Mouse (Mus musculus) v-Abl transformed pro-B cells (cell line): ENCODE data around the gene BC004004.

Experiments
- in situ Hi-C, 2 experiments: fragments of 400-800 bp; cut with MboI; formaldehyde crosslinking; loops; one replicate each; pipeline ENCODE4 v1.15.1; 2025; ENCODE audit not compliant: unreplicated experiment in 2 of 2

Gene BC004004

DNA sequence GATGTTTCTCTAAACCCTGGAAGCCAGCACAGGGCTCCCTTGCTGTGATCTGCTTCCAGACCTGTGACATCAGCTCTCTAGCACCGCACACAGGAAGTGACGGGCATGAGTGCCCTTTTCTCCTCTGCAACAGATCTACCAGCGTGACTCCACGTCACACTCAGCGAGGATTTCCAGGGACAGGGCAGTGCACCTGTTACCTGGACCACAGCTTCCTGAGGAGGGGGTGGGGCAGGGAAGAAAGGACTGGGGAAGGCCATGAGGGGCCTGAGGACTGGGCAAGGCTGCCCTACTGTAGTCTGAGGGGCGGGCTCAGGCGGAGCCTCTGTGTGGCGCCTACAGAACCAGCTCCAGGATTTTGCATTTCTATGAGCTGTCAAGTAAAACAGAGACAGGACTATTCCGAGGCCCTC, 73.0 kb downstream of the BC004004 start:
- in situ Hi-C loops, result loop anchor here in 1 of 2 experiments (5.0 kb wide), 1 partner anchor 39 kb away; no protein-coding TSS in a partner anchor

DNA sequence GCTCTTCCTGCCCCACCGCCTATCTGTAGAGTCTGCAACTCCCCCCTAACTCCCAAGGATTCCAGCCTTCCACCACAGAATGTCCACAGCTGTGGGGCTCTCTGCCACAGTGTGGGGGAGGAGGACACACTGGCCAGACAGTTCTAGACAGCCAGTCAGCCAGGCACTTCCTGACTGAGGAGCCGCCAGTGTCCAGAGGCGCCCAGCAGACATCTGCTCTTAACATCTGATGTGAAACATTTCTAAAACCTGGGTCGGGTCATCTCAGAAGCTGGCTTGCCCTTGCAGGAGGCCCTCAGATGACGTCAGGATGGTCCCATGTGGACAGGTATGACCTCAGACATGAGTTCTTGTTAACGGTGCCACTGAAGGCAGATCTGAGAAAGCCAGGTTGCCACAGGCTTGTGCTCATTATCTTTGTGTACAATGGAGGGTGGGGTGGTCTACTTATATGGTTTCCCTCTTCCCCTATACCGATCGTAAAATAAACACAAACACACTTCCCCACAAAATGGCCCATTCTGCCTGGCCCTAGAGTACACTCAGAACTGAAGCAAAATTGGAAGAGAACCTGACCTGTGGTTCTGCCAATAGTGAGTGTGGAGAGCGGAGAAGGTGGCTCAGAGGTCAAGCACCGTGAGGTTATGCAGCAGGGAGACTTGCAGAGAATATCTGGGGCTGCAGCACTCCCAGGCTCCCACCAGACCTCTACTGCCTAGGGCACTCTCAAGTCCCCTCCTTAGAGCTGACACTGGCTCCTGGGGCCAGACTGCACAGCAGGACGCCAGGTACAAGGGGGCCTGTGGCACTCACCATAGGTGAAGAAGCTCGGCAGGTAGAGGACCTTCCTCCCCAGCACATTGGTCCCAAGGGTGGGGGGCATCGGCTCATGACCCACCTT, 73.7 kb downstream of the BC004004 start:
- in situ Hi-C loops, result loop anchor here in 1 of 2 experiments (5.0 kb wide), 1 partner anchor 40 kb away; no protein-coding TSS in a partner anchor

DNA sequence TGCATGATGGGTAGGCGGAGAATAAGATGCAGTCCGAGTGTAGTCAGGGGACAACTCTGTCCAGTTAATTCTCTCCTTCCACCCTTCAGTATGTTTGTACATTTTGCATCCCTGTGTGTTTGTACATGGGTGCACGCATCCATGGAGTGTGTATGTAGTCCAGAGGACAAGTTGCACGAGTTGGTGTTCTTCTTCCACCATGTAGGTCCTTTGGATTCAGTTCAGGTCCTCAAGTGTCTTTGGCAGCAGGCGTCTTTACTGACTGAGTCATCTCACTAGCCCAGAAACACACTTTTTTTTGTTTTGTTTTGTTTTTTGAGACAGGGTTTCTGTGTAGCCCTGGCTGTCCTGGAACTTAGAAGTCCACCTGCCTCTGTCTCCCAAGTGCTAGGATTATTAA, 74.7 kb downstream of the BC004004 start:
- in situ Hi-C loops, result loop anchor here in 1 of 2 experiments (5.0 kb wide), 1 partner anchor 41 kb away; no protein-coding TSS in a partner anchor

DNA sequence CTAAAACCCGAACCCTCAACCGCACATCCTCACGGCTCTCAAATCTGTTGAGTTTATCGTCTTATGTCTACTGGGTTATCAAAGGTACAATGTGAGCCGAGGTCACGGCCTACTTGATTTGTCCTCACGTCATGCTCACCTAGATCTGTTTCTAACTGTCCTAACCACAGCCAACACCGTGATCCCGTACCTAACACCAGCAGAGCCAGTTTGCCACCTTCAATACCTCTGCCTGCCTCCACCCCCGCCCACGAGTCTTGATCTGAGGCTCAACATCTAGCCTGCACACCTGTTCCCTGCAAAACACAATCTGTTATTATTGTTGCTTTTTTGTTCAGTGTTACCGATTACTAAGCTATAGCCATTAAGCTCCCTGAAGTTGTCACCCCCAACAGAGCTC, 76.7 kb downstream of the BC004004 start:
- in situ Hi-C loops, result no loop called here

DNA sequence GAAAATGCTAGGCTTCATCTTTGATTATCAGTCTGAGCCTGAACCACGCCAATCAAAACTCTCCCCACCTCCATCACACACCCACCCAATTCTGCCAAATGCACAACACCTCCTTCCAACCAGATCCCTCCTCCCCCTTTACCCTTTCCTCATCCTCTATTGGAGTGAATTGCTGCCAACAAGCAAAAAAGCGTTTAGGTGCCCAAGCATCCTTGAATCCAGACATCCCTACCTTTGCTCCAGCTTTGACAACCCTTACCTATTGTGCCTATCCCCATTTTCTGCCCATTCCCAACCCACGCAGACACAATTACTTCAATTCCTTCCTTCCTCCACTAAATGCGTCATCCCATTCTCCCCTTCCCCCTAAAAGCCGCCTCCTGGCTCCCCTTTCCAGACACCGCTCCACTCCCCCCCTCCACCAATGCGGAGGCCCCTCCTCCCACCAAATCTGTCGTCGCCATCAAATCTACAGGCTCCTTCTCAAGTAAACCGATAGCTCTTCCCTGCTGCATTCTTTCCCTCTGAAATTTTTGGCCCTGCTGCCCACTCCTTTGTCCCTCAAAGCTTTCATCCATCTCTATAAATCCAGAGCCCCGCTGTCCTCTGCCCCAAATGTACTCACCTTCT, 78.0 kb downstream of the BC004004 start:
- in situ Hi-C loops, result no loop called here

DNA sequence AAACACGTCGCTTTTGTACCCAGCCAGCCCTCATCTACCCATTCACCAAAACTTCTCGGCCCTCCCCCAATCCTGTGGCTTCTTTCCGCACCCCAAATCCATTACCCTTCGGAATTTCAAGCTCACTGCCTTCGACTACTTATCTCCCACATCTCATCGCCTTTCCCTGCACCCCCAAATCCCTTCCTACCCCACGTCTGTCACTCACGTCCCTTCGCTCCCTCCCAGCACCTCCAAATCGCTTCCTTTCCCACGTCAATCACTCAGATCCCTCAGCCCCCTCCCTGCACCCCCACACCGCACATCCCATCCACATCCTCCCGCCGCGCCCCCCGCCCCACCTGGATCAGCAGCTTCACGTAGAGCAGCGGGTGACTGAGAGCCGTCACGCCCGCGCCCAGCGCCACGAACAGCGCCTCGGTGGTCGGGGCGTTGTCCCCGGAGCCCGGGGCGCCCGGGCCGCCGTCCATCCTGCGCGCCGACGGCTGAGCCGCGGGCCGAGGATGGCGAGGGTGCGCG, 78.6 kb downstream of the BC004004 start:
- in situ Hi-C loops, result no loop called here

DNA sequence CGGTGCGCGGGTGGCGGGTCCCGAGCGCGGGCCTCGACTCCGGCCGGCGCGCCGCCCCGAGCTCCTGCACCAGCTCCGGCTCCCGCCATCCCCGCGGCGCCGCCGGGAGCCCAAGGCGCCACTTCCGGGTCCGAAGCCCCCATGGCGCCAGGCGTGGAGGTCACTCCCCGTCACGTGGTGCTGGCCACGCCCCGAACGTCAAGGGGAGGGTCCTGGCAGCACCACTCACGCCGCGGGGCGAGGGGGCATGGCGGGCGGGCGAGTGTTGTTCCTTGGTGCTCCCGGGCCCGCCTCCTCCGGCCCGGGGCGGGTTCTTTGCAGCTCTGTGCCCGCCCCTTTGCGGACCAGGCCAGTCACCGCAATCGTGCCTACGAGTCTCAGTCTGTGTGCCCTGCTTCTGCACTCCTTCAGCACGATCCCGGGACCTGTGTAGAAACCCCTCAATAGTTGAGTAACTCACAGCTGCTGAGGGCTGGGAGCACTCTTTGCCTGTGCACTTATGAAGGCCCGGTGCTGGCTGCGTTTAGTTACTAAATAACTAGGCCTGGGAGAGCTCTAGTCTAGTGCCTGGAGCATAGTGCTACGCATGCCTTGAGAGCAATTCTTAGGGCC, 79.2 kb downstream of the BC004004 start, which contains the start of gene Mtch1:
Mtch1 (minus strand) TSS at position 290 of the 612 bp plus-strand sequence.
- in situ Hi-C loops, result no loop called here

DNA sequence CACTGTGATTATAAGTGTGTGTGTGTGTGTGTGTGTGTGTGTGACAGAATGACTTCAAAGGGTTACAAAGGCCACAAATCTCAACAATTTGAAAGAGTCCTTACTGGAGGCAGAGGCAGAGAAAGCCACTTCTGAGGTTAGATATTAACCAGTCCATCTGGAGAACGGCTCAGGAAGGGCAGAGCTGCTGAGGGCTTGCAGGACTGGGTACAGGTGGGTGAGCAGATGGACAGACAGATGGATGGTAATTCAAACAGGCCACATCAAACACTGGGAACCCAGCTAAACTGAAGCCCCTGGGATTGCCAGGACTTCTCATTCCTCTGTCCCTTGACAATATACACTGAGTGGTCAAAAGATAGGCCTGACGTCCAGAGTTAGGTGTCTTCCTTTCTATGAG, 80.4 kb downstream of the BC004004 start:
- in situ Hi-C loops, result no loop called here

DNA sequence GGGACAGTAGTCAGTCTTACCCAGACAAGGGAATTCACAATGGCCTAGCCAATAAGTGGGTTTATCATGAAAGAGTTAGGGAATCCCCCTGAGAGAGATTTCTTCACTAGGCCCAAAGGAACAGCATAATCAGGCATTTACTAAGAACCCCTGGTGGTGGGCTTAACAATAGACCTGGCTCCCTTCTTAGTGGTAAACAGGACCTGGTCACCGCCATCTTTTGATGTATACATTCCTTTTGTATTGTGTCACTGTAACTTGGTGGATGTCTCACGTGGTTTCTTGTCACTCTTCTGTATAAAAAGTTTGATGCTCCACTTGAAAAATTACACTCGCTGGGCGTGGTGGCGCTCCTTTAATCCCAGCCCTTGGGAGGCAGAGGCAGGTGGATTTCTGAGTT, 82.5 kb downstream of the BC004004 start:
- in situ Hi-C loops, result loop anchor here (25.0 kb wide), 2 partner anchors 314 to 664 kb away; partner anchors contain the start of genes Mapk14 (in 1 of the 2), Slc26a8 (in 1 of the 2) and Srsf3 (in 1 of the 2)

DNA sequence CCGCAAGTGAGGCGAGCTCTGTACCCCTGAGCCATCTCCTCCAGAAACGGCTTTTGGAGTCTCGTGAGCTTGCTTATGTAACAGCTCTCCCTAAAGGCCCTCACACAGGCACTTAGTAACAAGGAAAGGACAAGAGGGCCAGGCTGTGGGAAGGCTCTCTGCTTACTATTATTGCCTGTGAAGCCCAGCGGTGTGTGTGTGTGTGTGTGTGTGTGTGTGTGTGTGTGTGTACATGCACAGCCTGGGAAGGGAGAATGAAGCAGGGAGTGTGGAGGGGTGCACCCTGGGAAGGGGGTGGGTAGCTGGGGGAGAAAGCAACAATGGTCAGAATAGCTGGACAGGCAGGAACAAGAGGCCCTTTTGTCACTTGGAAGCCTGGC, 86.9 kb downstream of the BC004004 start:
- in situ Hi-C loops, result loop anchor here (25.0 kb wide), 2 partner anchors 318 to 668 kb away; partner anchors contain the start of genes Mapk14 (in 1 of the 2), Slc26a8 (in 1 of the 2) and Srsf3 (in 1 of the 2)

DNA sequence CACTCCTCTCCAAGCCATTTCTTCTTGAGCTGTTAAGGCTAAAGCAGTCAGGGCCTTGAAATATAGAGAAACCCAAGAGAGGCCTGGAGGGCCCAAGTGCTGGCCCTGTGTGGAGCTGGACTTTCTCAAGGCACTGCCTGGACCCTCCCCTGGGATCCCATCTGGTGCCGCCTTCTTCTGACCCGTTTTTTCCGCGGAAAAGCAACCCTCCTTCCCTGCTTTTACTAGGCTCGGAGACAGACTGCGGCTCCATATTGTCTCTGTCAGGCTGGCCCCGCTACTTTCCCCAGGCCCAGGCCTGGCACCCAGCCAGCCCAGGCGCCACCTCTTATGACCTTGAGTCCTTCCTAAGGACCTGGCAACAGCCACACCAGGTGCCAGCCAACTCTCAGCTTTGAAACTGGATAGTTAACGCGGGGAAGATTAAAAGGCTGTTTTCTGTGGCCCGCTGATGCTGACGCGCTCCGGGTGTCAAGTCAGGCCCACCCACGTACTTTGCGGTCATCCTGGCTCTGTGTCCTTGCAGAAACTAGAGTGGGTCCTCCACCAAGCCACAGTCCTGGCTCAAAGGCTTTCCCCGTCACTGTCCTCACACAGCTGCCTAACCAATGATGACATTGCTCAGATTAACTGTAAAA, 87.4 kb downstream of the BC004004 start:
- in situ Hi-C loops, result loop anchor here (25.0 kb wide), 2 partner anchors 319 to 669 kb away; partner anchors contain the start of genes Mapk14 (in 1 of the 2), Slc26a8 (in 1 of the 2) and Srsf3 (in 1 of the 2)

DNA sequence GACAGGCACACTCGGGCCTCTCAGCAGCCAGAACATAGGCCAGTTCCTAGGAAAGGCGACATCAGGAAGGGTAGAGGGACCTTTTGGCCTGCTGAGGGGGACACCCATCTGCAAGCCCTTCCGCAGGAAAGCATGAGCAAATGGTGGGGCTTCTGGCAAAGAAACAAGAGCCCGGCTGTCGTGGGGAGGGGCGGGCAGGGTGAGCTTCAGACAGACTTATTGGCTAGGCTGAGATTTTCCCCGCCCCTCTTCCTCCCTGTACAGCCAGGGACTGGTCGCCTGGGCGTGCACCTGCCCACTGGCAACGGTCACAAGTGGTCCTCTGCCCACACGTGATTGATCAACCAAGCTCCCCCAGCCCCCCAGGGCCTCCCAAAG, 87.9 kb downstream of the BC004004 start:
- in situ Hi-C loops, result loop anchor here (25.0 kb wide), 2 partner anchors 319 to 669 kb away; partner anchors contain the start of genes Mapk14 (in 1 of the 2), Slc26a8 (in 1 of the 2) and Srsf3 (in 1 of the 2)

DNA sequence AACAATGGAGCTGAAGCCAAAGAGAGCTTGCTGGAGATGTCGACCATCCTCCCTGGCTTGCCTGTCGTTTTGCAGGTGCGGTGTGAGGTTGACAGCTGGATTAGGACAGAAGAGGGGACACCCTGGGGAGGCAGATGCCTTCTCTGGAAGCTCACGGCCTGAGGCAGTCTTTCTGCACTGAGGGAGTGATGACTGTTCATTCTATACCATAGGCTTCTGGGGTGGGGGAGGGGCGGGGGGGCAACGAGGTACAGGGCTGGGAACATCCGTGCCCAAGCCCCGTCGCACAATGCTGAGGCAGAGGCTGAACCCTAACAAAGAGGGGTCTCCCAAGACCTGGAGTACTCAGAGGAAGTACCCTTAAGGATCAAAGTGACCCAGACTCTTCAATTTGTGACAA, 88.3 kb downstream of the BC004004 start:
- in situ Hi-C loops, result loop anchor here (25.0 kb wide), 2 partner anchors 320 to 670 kb away; partner anchors contain the start of genes Mapk14 (in 1 of the 2), Slc26a8 (in 1 of the 2) and Srsf3 (in 1 of the 2)

DNA sequence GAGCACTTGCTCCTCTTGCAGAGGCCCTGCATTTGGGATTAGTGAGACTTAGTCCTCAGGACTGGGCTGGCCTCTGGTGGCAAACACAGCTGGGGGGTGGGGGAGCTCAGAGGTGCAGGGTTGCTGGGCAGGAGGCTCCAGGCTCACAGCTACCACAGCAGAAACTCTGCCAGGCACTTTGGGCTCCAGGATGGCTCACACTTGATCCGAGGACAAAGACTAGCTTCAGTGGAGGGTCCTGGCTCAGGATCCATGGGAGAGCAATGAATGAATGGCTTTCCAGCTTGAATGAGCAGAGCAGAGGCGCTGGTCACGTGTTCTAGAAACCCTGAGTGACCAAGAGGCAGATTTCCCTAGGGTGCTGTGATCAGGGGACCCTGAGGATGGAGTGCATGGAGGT, 90.3 kb downstream of the BC004004 start:
- in situ Hi-C loops, result loop anchor here (25.0 kb wide), 2 partner anchors 322 to 672 kb away; partner anchors contain the start of genes Mapk14 (in 1 of the 2), Slc26a8 (in 1 of the 2) and Srsf3 (in 1 of the 2)

DNA sequence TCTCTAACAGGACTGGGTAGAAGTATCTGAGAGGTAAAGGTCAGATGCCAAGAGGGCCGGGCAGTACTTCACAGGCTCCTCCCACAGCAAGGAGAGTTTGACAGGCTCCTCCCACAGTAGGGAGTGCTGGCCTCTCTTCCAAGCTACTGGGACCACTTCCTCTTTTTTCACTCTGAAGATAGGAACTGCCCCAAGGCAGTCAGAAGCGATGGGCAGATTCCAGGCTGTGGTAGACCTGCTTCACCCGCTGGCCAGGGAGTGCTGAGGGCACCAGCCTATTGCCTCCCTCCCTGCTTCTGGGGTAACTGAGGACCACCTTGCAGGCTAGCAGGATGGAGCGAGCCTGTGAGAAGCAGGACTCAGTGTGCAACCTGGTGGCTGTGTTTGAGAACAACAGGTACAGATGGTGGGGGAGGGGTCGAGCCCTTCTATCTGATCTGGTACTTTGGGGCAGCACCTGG, 92.2 kb downstream of the BC004004 start, which contains the start of gene Fgd2:
Fgd2 (plus strand) TSS at position 154 of the 461 bp plus-strand sequence.
- in situ Hi-C loops, result loop anchor here (10.0 to 25.0 kb wide), 3 partner anchors 323 to 673 kb away; partner anchors contain the start of genes Srsf3 (in 2 of the 2), Mapk14 (in 1 of the 2) and Slc26a8 (in 1 of the 2)

DNA sequence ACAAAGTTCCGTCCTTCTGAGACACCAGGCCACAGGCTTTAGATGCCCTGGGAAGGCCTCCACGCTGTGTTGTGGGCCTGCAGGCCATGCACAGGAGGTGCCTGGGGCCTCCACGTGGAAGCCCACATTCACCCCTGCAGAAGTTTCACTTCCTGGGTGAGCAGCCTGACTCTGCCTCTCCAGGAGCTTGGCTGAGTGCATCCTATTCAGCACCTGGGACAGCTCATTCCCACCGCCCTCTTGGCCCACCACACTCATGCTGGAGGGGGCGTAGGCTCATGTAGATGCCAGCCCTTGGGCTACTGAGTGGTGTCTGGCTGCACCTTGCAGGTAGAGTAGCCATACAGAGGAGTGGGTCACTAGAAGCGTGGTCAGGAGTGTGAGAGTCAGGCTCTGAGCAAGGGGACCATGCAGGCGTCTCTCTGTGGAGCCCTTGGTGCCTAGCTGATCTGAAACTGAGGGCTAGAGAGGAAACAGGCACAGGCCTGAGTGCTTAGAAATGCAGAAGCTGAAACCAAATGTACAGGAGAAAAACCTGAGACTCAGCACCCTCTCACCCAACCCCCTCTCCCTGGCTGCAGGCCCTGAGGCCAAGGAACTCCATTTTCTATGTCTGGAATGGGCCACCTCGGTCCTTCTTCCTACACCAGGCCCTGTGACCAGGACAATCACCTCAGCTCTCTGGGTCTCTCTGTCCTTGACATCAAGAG, 93.5 kb downstream of the BC004004 start:
- in situ Hi-C loops, result loop anchor here (10.0 to 25.0 kb wide), 3 partner anchors 325 to 675 kb away; partner anchors contain the start of genes Srsf3 (in 2 of the 2), Mapk14 (in 1 of the 2) and Slc26a8 (in 1 of the 2)

DNA sequence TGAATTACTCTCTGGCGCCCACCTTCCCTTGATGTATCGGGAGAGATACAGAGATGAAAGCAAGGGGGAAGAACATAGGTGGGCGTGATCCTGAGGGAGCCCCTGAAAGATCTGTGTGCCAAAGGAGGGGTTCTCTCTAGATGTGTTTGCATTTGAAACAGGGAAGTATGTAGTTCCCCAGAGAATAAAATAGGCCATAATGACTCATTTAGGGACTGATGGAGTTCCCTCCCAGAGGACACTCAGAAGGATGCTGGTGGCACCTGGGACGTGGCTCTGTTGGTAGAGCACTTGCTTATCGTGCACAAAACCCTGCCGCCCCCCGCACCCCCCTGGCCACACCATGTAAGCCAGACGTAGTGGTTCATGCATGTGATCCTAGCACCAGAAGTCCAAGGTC, 94.5 kb downstream of the BC004004 start:
- in situ Hi-C loops, result loop anchor here (10.0 to 25.0 kb wide), 3 partner anchors 326 to 676 kb away; partner anchors contain the start of genes Srsf3 (in 2 of the 2), Mapk14 (in 1 of the 2) and Slc26a8 (in 1 of the 2)
